Mouse (Mus musculus) bone marrow, adult 2 months (tissue): ENCODE results near the gene Hoxb2.

Experiments used
- CTCF ChIP-seq: fragments of 200-500 bp; IDR thresholded peaks from 2 replicates; pipeline ENCODE4 v1.5.1; 2011; ENCODE audit warnings: low read length, control low read depth; ENCODE audit not compliant: control insufficient read depth, insufficient read depth
- POLR2A ChIP-seq: fragments of 200-500 bp; IDR thresholded peaks from 2 replicates; pipeline ENCODE4 v1.6.1; 2011; ENCODE audit warnings: low read depth, mild to moderate bottlenecking, control low read depth, low read length, borderline replicate concordance; ENCODE audit not compliant: control insufficient read depth

- TF ChIP-seq CTCF (no peak), POLR2A (no peak)
These were observed 9.5 kb upstream of the Hoxb2 start for GRCm38 (mm10) chr11:96340698-96341365.
